Mouse (Mus musculus) erythroblast, embryonic 14.5 days (primary cell): Measurements from ENCODE around the gene Naga.

Experiments used
- GATA1 ChIP-seq: IDR thresholded peaks from 2 replicates; pipeline ENCODE4 v1.6.1; 2012; ENCODE audit warnings: low read length, inconsistent platforms, mixed read lengths
- TAL1 ChIP-seq: IDR thresholded peaks from 3 replicates; pipeline ENCODE4 v1.6.1; 2012; ENCODE audit warnings: low read length, inconsistent platforms, mixed read lengths

DNA sequence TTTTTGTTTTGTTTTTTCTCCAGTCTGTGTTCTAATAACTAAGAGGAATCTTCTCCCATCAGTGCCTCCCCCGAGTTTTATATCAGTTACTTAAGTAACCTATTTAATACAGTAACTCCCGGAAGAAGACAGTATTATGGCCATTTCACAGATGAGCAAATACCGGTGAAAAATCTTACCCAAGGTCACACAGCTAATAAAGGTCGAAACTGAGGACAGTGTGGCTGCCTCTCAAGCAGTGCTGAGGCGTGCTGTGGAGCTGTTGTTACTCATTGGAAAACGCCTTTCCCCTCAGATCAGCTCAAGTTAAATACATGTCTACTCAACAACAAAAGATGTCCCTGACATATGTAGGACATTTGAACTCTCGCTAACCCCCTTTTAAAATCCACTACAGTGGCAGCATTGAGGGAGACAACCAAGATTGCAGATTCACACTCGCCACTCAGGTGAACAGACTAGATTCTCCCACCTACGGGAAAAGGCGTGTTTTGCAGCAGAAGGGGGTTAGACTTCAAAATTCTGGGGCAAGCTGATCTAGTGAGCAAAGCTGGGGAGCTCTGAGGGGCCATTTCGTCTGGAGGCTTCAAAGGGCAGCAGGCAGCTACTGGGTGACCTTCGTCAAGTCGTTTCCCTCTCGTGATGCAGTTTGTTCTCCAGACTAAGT is 14.5 kb upstream of the Naga start:
- TF ChIP-seq GATA1 = no peak
- no peak for TF ChIP-seq TAL1
